Mouse (Mus musculus) kidney, postnatal 36 days (tissue): ENCODE results near the gene Jade1.

ENCODE experiments used
- DNase-seq, 2 experiments: peaks; one replicate each; pipeline ENCODE4 v3.0.0; 2021 to 2022; ENCODE audit warnings: mixed read lengths in 2 of 2

Jade1 gene

DNA sequence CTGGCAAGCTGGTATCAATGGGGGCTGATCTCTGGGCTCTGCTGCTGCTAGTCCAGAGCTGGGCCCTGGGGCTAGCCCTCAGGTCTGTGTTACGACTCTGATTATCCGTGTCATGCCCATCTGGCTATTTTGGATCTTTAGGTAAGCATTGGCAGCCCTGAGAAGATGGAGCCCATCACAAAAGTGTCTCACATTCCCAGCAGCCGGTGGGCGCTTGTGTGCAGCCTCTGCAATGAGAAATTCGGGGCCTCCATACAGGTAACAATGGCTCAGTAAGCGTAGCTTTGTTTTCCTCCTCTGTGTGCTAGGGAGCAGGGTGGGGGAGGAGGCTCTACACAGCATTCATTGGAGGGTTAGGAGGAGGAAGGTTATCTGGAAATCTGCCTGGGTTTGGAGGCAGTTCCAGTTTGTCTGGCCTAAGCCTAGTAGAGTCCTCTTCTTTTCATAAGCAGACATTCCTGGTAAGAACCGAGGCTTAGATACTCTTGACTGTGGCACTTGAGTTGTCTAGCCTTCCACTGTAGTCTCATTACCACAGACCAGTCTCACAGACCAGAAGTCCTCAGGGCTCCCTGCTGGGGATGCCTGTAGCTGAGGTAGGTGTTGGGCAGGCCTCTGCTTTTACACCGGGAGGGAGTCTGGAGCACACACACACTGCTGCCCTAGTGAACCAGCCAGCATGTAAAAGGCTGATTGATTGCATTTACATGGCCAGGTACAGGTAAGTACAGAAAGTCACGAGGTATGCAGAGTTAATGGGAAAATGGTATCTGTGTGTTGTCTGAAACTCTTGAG, 45.9 kb downstream of the Jade1 start:
- DNase-seq, result peak in 1 of 2 experiments; percentile 0

DNA sequence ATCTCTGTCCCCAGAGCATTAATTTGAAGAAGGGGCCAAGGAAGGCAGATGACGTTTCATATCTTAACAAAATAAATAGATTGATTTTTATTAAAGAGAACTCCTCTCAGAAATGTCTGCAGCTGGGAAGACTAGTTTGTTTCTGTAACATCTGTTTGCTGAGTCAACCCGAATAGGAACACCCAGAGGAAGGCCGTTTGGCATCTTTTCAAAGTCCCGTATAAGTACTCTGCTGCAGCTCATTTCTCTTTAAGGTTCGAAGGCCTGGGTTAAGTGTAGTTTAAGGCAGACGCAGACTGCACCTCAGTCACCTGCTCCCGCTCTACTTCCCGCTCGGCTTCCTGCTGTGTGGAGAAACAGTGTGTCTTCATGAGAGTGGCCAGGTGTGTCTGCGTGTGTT, 47.4 kb downstream of the Jade1 start:
- peak; percentile 7 to 32 for DNase-seq

DNA sequence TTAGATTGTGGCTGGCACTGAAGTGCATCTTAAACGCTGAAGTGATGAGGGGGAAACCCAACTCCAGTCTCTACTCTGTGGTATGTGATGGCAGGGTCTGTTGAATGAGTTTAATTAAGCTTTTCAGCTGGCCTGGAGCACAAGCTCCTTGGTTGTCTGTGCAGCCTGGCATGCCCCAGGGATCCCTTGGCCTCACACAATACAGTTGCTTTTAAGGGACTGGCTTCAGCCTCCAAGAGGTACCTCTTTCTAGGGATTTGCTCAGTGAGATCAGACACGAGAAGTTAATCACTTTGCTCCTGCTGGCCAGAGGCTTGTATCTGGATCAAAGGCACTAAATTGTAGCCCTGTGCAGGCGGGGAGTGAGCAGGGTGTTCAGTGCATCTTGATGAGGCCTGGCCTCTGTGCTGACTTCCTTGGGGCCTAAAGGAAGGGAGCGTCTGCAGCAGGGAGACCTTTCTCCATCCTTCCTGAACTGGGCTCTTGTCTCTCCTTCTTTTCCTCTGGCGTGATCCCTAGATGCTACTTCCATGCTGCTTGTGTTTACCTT, 48.0 kb downstream of the Jade1 start:
- peak in 1 of 2 experiments; percentile 1 for DNase-seq

DNA sequence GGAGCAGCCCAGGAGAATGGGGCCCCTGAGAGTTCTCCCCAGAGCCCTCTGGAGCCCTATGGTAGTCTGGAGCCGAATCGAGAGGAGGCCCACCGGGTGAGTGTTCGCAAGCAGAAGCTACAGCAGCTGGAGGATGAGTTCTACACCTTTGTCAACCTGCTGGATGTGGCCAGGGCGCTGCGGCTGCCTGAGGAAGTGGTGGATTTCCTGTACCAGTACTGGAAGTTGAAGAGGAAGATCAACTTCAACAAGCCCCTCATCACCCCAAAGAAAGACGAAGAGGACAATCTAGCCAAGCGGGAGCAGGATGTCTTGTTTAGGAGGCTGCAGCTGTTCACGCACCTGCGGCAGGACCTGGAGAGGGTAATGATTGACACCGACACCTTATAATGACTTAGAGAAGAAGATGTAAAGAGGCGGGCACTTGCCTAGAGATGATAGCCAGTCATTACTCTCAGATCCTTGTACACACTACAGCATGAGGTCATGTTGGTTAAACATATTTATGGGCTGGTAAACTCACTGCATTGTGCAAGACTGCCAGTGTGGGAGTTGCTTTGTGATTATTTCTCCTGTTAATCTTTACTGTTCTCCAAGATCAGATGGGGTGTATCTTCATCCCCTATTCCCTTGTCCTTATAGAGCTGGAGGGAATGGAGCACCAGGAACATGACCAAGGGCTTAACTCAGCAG, 49.2 kb downstream of the Jade1 start:
- DNase-seq, result peak in 1 of 2 experiments; percentile 1

DNA sequence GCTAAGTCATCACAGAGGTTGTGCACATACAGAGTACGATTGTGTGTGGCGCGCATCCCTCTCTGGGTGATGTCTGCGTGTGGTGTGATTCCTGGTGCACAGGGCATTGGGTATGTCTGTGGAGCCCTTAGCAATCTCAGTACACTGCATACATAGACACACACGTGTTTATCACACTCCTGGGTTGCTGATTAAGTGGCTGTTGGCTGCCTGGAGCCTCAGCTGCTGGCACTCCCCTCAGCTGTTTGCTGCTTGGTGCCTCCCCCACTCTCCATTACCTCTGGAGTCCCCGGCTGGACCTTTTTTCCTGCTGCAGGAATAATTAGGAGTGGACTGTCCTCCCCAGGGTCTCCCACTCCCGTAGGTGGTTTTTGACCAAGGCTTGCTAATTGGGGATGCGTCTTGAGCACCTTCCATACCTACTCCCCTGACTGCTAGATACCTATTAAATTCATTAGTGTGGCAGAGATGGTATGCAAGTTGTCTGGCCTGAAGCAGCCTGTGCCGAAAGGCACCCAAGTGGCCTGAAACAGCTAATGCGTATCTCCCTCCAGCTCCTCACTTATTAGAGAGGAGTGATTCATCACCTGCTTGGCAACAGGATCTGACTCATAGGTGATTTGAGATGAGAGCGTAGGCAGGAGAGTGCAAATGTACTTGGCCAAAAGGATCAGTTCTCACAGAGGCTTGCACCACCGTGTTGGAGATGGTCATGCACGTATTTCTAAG, 50.2 kb downstream of the Jade1 start:
- peak in 1 of 2 experiments; percentile 1 for DNase-seq

DNA sequence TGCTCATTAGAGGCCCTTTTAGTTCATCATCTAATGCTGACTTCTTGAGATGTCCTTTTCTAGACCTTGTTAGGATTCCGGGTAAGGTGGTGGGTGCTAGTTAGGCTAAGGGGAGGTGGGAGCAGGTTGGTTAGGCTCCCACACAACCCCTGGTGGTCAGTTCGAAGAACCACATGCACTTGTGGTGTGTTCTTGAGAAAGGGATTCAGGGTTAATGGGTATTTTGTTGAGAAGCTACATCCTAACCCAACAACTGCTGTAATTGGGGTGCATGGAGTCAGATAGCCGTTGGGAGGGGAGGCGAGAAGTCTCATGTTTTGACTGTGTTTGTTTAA, 50.8 kb downstream of the Jade1 start:
- peak in 1 of 2 experiments; percentile 34 for DNase-seq

DNA sequence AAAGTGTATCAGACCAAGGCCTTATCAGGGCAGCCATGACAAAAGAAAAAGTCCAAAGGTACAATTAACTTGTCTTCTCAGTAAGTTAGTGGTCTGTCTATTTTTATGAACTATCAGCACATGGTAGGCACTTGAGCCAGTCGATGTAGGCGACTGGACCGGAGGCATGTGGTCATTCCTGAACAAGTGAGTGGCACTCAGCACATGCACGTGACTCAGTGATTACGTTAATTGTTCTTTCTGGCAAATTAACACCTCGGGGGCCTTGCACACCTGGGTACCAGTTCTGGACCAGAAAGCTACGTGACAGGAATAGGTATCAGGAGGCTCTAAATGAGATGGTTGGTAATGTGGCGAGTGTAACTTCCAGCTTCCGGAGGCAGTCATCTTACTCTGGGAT, 51.5 kb downstream of the Jade1 start:
- DNase-seq, result peak; percentile 2 to 35

DNA sequence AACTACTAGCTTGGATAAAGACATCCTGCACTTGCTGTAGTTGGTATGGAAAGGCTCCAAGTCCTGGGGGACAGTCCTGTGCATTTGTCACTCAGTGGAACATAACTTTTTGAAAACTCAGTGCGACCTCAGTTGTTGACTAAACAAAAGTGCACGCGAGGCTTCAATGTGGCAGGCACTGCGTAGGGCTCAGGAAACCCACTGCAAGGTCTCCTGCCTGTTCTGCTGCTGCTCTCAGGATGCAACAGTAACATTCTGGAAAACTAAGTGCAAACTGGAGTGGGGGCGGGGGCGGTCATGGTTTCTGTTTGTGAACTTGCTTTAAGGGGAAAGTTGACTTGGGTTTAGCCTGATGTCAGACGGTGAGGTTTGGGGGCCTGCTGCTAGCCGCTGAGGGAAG, 51.9 kb downstream of the Jade1 start:
- no peak for DNase-seq

DNA sequence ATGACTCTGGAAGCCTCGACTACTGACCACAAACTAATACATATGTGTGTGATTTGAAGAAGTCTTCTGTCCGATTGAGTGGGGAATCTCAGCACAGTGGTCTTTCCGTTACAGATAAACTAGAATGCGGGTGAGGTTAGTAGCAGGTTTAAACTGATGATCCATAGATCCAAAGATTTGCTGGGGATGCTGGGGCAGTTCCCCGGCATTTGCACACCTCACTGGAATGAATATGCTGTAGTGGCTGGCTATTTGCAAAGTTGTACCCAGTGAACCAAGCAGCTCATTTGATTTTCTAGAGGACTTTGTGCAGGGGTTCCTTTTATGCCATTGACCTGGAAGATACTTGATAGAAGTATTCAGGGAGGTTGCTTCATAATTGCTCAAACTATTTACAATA, 53.5 kb downstream of the Jade1 start:
- DNase-seq, result no peak

DNA sequence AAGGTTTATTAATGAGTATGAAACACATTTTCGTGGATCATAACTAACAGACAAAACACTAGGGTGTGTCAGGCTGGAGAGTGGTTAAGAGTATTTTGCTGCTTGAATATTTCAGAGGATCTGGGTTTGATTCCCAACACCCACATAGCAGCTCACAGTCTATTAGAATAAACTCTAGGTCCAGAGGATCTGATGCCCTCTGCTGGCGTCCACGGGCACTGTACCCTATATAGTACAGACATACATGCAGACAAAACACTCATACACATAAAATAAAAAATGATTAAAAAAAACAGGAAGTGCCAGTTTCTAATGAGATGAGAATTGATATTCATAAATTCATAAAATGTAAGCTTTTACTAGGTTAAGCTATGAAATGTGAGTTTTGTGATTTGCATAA, 56.7 kb downstream of the Jade1 start:
- DNase-seq, result peak in 1 of 2 experiments; percentile 58

DNA sequence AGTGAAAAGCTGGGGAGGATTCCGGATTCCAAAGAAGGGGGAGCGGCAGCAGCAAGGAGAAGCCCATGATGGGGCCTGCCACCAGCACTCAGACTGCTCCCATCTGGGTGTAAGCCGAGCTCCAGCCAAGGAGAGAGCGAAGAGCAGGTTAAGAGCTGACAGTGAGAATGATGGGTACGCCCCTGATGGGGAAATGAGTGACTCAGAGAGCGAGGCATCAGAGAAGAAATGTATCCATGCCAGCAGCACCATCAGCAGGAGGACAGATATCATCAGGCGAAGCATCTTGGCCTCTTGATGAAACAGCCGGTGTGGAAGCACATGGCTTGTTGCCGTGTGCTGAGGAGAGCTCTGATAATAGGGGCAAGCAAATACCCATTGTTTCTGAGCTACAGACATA, 58.2 kb downstream of the Jade1 start:
- no peak for DNase-seq

DNA sequence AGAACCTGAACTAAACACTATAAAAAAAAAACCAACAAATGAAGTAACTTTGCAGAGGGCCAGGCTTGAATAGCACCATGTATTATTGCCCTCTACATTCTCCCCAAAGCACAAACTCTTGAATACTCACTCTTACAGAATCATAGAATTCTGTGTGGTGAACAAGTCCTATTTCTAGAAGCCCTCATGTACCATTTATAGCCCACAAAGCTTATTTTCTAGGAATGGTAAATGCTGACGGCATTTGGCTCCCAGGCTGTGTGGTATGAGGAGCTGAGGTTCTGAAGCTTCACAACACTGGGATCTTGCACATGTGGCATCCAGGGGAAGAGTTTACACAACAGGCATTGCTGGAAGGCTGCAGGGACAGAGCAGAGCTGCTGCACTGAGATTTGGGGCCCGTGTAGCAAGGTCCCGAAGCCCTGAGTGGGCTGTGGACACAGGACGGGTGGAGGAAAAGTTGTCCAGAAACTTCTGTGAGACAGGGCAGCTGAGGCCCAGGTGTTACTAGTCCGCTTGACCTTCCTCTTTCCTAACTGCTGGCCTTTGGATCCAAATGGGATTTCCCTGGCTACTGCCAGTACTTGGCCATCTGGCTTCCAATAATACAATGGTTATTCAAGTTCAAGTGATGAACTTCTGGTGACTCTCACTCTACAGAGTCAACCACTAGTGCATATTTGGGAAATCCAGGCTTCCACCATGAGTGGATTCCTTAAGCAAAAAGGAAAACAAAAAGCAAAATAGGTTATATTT, 58.9 kb downstream of the Jade1 start:
- no peak for DNase-seq

DNA sequence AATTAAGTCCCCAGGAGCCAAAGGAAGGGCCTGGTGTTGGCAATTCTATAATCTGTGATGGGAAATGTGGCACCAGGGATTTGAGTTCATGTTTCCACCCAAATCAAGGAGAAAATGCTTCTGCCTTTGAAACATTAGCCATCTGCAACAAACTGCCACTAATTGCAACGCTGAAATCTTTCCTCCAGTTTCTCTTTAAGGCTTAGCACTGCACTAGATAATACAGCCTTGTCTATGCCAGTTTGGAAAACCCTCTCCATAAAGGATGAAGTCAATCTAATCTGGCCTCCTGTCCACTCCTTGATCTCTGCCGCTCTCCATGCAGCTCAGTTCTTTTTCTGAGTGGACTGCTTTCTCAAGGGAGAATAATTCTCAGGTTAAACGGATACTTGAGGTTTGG, 62.5 kb downstream of the Jade1 start:
- DNase-seq, result no peak

DNA sequence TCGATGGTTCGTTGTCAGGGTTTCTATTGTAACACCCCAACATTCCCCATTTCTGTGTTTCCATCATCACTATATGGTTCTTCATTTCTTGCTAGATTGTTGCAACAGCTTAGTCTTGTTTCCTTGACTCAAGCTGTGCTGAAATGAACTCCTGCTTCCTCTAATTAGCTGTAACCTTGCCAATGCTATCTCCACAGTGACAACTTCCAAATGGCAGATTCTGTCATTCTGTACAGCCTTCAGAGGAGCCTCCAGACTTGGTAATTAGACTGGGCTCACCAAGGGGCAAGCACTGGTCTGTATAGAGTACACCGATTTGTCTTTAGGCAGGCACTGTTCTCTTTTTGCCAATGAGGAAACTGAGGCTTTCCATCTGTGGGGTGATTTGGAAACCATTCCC, 63.0 kb downstream of the Jade1 start:
- no peak for DNase-seq

DNA sequence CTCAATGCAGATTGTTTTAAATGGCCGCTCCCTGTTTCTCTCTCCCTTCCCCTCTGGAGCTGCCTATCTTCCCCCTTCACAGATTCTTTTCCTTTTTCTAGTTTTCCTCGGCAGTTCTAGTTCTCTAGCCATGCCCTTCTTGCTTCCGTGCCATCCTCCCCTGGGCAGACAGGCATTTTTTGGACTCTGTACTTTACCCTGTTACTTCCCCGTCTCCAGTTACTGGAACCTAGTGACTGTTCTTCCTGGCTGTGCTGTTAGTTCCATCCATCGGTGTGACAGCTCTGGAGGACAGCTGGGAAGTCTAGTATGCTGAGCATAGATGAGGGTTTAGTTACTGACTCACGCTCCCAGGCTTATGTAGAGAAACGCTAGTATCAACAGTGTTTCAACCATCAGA, 65.4 kb downstream of the Jade1 start:
- DNase-seq, result peak; percentile 49 to 65

DNA sequence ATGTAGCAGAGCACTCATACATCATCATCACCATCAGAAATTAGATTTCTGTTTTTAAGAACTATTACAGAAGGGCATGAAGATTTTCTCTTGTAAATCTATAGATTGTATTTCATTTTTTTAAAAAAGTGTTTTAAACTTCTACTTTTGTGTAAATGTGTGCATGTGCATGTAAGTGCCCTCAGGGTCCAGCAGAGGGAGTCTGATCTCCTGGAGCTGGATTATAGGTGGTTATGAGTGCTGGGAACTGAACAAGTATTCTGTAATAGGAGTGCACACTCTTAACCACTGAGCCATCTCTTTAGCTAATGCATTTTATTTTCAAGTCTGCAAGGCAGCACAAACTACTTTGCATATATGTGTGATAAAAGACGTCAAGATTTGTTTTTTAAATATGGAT, 100.1 kb downstream of the Jade1 start:
- DNase-seq, result no peak
